Mouse (Mus musculus) liver, embryonic 14.5 days (tissue): ENCODE data around the gene Slc26a6.

Source experiments
- CTCF ChIP-seq: IDR thresholded peaks from 2 replicates; pipeline ENCODE4 v1.5.1; 2016; ENCODE audit warnings: antibody characterized with exemption, low read depth, control low read depth
- EP300 ChIP-seq: IDR thresholded peaks from 2 replicates; pipeline ENCODE4 v1.6.1; 2016; ENCODE audit warnings: antibody characterized with exemption, low read depth

GRCm38 (mm10) chr9:108955846-108956245, 102.8 kb downstream of the Slc26a6 start:
- no peak for TF ChIP-seq EP300
- no peak for TF ChIP-seq CTCF
